Mouse (Mus musculus) heart, embryonic 12.5 days (tissue): Measurements from ENCODE around the gene C2cd4a. TPM values are rescaled to one million over a fixed set of nuclear protein-coding genes. Genes with fewer than 3 reads are reported as not detected.

Experiments used
- ATAC-seq: fragments of 200-750 bp; cut with Nextera tagmentation; 2 replicates; pipeline ENCODE4 v1.8.0; 2017; ENCODE audit warnings: moderate TSS enrichment, moderate library complexity; ENCODE audit not compliant: insufficient number of reproducible peaks, low FRiP score
- H3K27ac ChIP-seq: fragments of 300-500 bp; sonication (generic); 2 replicates; pipeline ENCODE4 v1.5.1; 2016; ENCODE audit warnings: mild to moderate bottlenecking, moderate library complexity; ENCODE audit not compliant: poor library complexity, severe bottlenecking
- H3K27me3 ChIP-seq: fragments of 300-500 bp; sonication (generic); replicated peaks from 2 replicates; pipeline ENCODE4 v1.6.1; 2016; ENCODE audit warnings: mild to moderate bottlenecking, moderate library complexity
- H3K36me3 ChIP-seq: fragments of 300-500 bp; sonication (generic); 2 replicates; pipeline ENCODE4 v1.6.1; 2016; ENCODE audit warnings: mild to moderate bottlenecking, moderate library complexity
- H3K4me1 ChIP-seq: fragments of 300-500 bp; sonication (generic); replicated peaks from 2 replicates; pipeline ENCODE4 v1.6.1; 2016; ENCODE audit warnings: mild to moderate bottlenecking
- H3K4me2 ChIP-seq: fragments of 300-500 bp; sonication (generic); 2 replicates; pipeline ENCODE4 v1.6.1; 2016; ENCODE audit warnings: mild to moderate bottlenecking, moderate library complexity
- H3K4me3 ChIP-seq: fragments of 300-500 bp; sonication (generic); 2 replicates; pipeline ENCODE4 v1.5.1; 2016; ENCODE audit warnings: mild to moderate bottlenecking
- H3K9ac ChIP-seq: fragments of 300-500 bp; sonication (generic); 2 replicates; pipeline ENCODE4 v1.6.1; 2016; ENCODE audit warnings: mild to moderate bottlenecking, moderate library complexity
- H3K9me3 ChIP-seq: fragments of 300-500 bp; sonication (generic); replicated peaks from 2 replicates; pipeline ENCODE4 v1.6.1; 2016; ENCODE audit warnings: mild to moderate bottlenecking, moderate library complexity
- WGBS: fragments of 180-500 bp; shearing (Covaris S2); methylation state at CpG from one replicate; pipeline ENCODE4 v1.1.7; 2016; 5-methylcytosine and 5-hydroxymethylcytosine counted together
- polyA plus RNA-seq: library from polyadenylated mRNA; unstranded; fragments of >200 nt; fragmentation: Nextera tagmentation; extraction: Ambion mirVana; gene quantifications from 2 replicates; pipeline ENCODE4 v1.2.1, GENCODE M21; 2016

The C2cd4a gene
- polyA plus RNA-seq, 1 experiment from 2014 or later: 0.28 TPM

DNA sequence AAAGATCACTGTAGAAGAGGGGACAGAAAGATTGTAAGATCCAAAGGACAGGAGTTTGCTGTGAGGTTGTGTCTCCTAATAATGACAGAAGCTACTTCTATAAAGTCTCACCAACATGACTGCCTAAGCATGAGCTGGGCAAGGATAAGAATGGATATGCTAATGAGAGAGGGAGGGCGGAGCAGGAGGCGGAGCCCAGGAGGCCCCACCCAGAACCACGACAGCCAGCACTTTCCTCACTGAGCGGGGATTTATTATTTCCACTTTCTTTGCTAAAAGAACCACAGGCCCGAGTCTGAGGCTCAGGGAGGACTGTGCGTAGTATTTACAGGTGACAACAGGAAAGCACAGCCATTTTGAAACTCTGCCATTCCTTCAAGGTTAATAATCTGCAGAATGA, 44.5 kb downstream of the C2cd4a start:
- H3K4me2 ChIP-seq: no peak overlapping the region
- 0 out of 2 replicates have a peak, but pooled peaks cover 5% of the 10 kb centered on the region for H3K4me1 ChIP-seq
- no peak for ATAC-seq
- H3K27ac ChIP-seq: no peak overlapping the region
- no peaks in the 10 kb centered on the region for H3K27me3 ChIP-seq
- WGBS: 64% methylated on average over 6 of the region's 6 CpGs
- no peak overlapping the region for H3K9ac ChIP-seq
- 0 out of 2 replicates have a peak, but pooled peaks cover 5% of the 10 kb centered on the region for H3K9me3 ChIP-seq
- H3K36me3 ChIP-seq: no peaks in the 10 kb centered on the region
- H3K4me3 ChIP-seq: no peak overlapping the region

DNA sequence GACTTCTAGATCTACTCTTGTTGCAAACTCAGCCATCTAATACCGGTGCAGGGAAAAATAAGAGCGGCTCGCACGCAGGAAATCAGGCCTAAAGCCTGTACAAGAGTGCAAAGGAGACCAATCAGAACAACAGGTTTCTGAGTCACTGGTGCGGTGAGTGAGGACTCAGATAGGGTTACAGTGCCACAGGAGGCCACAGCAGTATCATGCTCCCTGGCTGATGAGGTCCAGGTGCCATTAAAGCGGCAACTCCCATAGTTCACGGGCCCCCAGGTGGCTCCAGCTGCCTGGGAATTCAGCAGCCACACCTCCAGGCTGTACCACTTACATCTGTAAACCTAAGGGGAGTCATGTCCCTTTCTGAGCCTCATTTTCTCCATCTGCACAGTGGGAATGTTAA, 45.8 kb downstream of the C2cd4a start:
- Histone ChIP-seq H3K27me3 (no peaks in the 10 kb centered on the region), H3K4me3 (no peak overlapping the region), H3K4me2 (no peak overlapping the region), H3K9ac (no peak overlapping the region), H3K9me3 (0 out of 2 replicates have a peak, but pooled peaks cover 5% of the 10 kb centered on the region), H3K27ac (no peak overlapping the region), H3K4me1 (0 out of 2 replicates have a peak, but pooled peaks cover 2% of the 10 kb centered on the region), H3K36me3 (no peaks in the 10 kb centered on the region)
- WGBS: 87% methylated on average over 7 of the region's 7 CpGs
- no peak for ATAC-seq

DNA sequence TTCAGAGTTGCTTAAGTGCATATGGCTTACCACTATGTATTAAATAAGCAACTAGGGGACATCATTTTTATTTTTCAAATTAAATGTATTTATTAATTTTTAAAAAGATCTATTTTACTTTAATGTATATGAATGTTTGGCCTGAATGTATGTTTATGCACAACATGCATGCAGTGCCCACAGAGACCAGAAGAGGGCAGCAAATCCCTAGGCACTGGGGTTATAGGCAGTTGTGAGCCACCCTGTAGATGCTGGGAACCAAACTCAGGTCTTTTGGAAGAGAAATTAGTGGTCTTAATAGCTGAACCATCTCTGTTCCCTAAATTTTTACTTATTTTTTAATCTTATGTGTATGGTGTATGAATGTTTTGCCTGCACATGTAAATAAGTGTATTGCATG, 48.2 kb downstream of the C2cd4a start:
- Histone ChIP-seq H3K9me3 (0 out of 2 replicates have a peak, but pooled peaks cover 5% of the 10 kb centered on the region), H3K27me3 (peaks cover 3% of the 10 kb centered on the region; the same call in 1 of the 2 replicates), H3K27ac (no peak overlapping the region), H3K4me1 (no peaks in the 10 kb centered on the region), H3K4me3 (no peak overlapping the region), H3K9ac (no peak overlapping the region), H3K4me2 (no peak overlapping the region), H3K36me3 (no peaks in the 10 kb centered on the region)
- no peak for ATAC-seq

DNA sequence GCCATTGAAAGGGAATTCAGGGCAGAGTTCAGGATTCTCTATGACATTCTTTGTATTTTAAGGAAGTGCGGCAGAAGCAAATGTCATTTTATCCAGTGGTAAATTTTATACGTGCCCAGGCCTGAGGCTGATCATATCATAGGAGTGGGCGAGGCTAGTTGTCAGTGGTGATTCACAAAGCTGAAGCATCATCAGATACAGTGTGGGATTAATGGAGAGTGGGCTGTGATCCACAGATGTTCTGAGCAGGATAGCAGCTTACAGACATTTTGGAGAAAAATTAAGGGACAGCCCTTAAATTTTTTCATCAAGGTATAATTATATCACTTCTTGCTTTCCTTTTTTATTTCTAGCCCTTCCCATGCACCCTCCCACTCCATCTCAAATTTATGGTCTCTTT, 48.7 kb downstream of the C2cd4a start:
- H3K9ac ChIP-seq: no peak overlapping the region
- H3K36me3 ChIP-seq: no peaks in the 10 kb centered on the region
- H3K4me3 ChIP-seq: no peak overlapping the region
- no peak overlapping the region for H3K4me2 ChIP-seq
- H3K27me3 ChIP-seq: peaks cover 3% of the 10 kb centered on the region; the same call in 1 of the 2 replicates
- H3K9me3 ChIP-seq: 0 out of 2 replicates have a peak, but pooled peaks cover 5% of the 10 kb centered on the region
- 89% methylated on average over 3 of the region's 3 CpGs for WGBS
- ATAC-seq: no peak
- H3K4me1 ChIP-seq: peaks cover 3% of the 10 kb centered on the region; the same call in 1 of the 2 replicates
- H3K27ac ChIP-seq: no peak overlapping the region

DNA sequence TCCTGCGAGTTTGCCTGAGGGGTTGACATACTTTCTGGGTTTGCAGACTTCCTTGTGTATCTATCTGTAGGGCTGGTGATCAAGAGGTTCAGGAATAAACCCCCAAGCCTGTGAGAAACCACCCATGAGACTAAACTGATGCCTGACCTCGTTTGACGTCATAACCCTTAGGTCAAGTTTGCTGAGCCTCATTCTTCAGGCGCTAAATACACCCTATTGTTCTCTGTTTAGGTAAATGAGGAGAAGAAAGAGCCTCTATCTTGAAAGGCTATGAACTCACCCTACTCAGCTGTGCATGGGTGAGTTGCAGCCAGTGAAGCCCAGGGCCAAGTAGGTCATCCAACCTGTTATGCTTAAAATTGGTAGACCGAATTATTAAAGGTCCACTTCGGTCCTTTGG, 49.3 kb downstream of the C2cd4a start:
- Histone ChIP-seq H3K4me2 (no peak overlapping the region), H3K4me3 (no peak overlapping the region), H3K9me3 (0 out of 2 replicates have a peak, but pooled peaks cover 5% of the 10 kb centered on the region), H3K36me3 (no peaks in the 10 kb centered on the region), H3K4me1 (peaks cover 6% of the 10 kb centered on the region; the same call in 1 of the 2 replicates), H3K27me3 (peaks cover 5% of the 10 kb centered on the region; the same call in 1 of the 2 replicates), H3K27ac (no peak overlapping the region), H3K9ac (no peak overlapping the region)
- WGBS: 70% methylated on average over 6 of the region's 6 CpGs
- ATAC-seq: no peak

Other genes with a start within 250 kb of the C2cd4a start
- gene C2cd4b, start 72.9 kb downstream of the C2cd4a start, polyA plus RNA-seq: 2.7 and 3.8 TPM in 2 replicates
- gene Vps13c, start 8.1 kb upstream of the C2cd4a start, polyA plus RNA-seq: 6.3 and 7.0 TPM in 2 replicates